Mouse (Mus musculus): ENCODE results near the gene Ackr1.
"Not testable (repeated sequence)": the region's sequence is repeated elsewhere in the genome, so short reads cannot be mapped to it uniquely, and the experiment has no call there.

Gene Ackr1

GRCm38 (mm10) chr1:173349192-173349591, 15.6 kb upstream of the Ackr1 start:
- DNase-seq (ENCODE audit: low read depth, low spot score) = no peak

- DNase-seq (ENCODE audit: low read depth, low spot score) = no peak
These were observed 15.0 kb upstream of the Ackr1 start for GRCm38 (mm10) chr1:173348527-173348926.

GRCm38 (mm10) chr1:173345112-173345511, 11.6 kb upstream of the Ackr1 start:
- no peak for DNase-seq (ENCODE audit: low read depth, low spot score)

GRCm38 (mm10) chr1:173343934-173344333, 10.4 kb upstream of the Ackr1 start:
- DNase-seq (ENCODE audit: low read depth, low spot score) = no peak

GRCm38 (mm10) chr1:173342425-173342824, 8.9 kb upstream of the Ackr1 start:
- no peak for DNase-seq (ENCODE audit: low read depth, low spot score)

- DNase-seq (ENCODE audit: low read depth, low spot score) = no peak
These were observed 6.0 kb upstream of the Ackr1 start for GRCm38 (mm10) chr1:173339543-173339942.

GRCm38 (mm10) chr1:173337008-173337407, 3.5 kb upstream of the Ackr1 start:
- no peak for DNase-seq (ENCODE audit: low read depth, low spot score)

GRCm38 (mm10) chr1:173335903-173336302, 2.4 kb upstream of the Ackr1 start:
- DNase-seq (ENCODE audit: low read depth, low spot score) = no peak

GRCm38 (mm10) chr1:173332418-173332817, 1.1 kb downstream of the Ackr1 start:
- no peak for DNase-seq (ENCODE audit: low read depth, low spot score)

- no peak for DNase-seq (ENCODE audit: low read depth, low spot score)
These were observed 3.8 kb downstream of the Ackr1 start for GRCm38 (mm10) chr1:173329743-173330142.

- no peak for DNase-seq (ENCODE audit: low read depth, low spot score)
These were observed 4.4 kb downstream of the Ackr1 start for GRCm38 (mm10) chr1:173329185-173329584.

- DNase-seq (ENCODE audit: low read depth, low spot score) = no peak
These were observed 5.1 kb downstream of the Ackr1 start for GRCm38 (mm10) chr1:173328446-173328845.

- no peak for DNase-seq (ENCODE audit: low read depth, low spot score)
These were observed 7.0 kb downstream of the Ackr1 start for GRCm38 (mm10) chr1:173326552-173326951.

GRCm38 (mm10) chr1:173325395-173325794, 8.2 kb downstream of the Ackr1 start:
- no peak for DNase-seq (ENCODE audit: low read depth, low spot score)

- no peak for DNase-seq (ENCODE audit: low read depth, low spot score)
These were observed 8.6 kb downstream of the Ackr1 start for GRCm38 (mm10) chr1:173324961-173325360.

GRCm38 (mm10) chr1:173323839-173324585, 9.5 kb downstream of the Ackr1 start:
- DNase-seq (ENCODE audit: low read depth, low spot score) = no peak

GRCm38 (mm10) chr1:173322249-173322627, 11.3 kb downstream of the Ackr1 start:
- no peak for DNase-seq (ENCODE audit: low read depth, low spot score)

- DNase-seq (ENCODE audit: low read depth, low spot score) = no peak
These were observed 11.8 kb downstream of the Ackr1 start for GRCm38 (mm10) chr1:173321593-173322248.

- no peak for DNase-seq (ENCODE audit: low read depth, low spot score)
These were observed 15.5 kb downstream of the Ackr1 start for GRCm38 (mm10) chr1:173317925-173318477.

GRCm38 (mm10) chr1:173315725-173316124, 17.8 kb downstream of the Ackr1 start:
- DNase-seq (ENCODE audit: low read depth, low spot score) = no peak

- DNase-seq (ENCODE audit: low read depth, low spot score) = not testable (repeated sequence)
These were observed 20.0 kb downstream of the Ackr1 start for GRCm38 (mm10) chr1:173313535-173314050.

GRCm38 (mm10) chr1:173302795-173303194, 30.8 kb downstream of the Ackr1 start:
- not testable (repeated sequence) for DNase-seq (ENCODE audit: low read depth, low spot score)

All from WW6 (cell line).